Mouse (Mus musculus) spleen, embryonic (tissue): ENCODE data around the gene Senp2.
"Not testable (repeated sequence)": the region's sequence is repeated elsewhere in the genome, so short reads cannot be mapped to it uniquely, and the experiment has no call there.

Experiments used
- CTCF ChIA-PET: fragments of 350-600 bp; sonication (Branson Sonifier 250); formaldehyde crosslinking; loops from one replicate; lab custom pipeline; 2022; lab: Charles Lee

Senp2 gene

GRCm38 (mm10) chr16:22009099-22009584 lies at the start of gene Senp2:
TSS of gene Senp2 (plus strand) at chr16:22009484.
- CTCF ChIA-PET, result no interaction called here

GRCm38 (mm10) chr16:21965576-21965975 lies 43.7 kb upstream of the Senp2 start:
- CTCF ChIA-PET, result no interaction called here

DNA sequence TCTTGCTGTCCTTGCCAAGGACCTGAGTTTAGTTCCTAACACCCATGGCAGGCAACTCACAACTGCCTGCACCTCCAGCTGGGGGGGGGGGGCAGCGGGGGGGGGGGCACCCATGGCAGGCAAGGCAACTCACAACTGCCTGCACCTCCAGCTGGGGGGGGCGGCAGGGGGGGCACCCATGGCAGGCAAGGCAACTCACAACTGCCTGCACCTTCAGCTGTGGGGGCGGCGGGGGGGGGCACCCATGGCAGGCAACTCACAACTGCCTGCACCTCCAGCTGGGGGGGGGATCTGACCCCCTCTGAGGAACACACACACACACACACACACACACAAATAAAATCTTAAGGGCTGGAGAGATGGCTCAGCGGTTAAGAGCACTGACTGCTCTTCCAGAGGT lies 39.4 kb upstream of the Senp2 start:
- CTCF ChIA-PET, result interaction anchor here (0.8 kb wide), 1 partner anchor 564 kb away, joined by 13 read pairs; no protein-coding TSS in a partner anchor

DNA sequence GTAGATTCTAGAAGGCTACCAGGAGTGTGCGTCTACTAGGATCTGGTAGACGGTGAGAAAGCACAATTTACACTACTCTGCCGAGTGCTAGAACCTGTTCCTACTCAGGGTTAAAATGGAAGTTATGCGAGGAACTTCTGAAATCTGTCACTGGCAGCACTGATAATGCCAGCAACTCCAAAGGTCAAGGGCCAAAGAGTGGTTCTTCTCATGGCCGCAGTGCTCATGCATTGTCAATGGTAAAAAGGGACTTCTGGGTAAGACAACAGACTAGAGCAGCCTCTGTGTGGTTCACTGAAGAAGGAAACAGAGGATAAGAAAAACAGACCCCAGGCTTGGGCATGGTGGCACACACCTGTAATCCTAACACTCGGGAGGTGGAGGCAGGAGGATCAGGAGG lies 38.7 kb upstream of the Senp2 start:
- CTCF ChIA-PET, result no interaction called here

GRCm38 (mm10) chr16:21971446-21971845 lies 37.8 kb upstream of the Senp2 start:
- CTCF ChIA-PET, result no interaction called here

GRCm38 (mm10) chr16:21976203-21976602 lies 33.1 kb upstream of the Senp2 start:
- CTCF ChIA-PET, result no interaction called here

DNA sequence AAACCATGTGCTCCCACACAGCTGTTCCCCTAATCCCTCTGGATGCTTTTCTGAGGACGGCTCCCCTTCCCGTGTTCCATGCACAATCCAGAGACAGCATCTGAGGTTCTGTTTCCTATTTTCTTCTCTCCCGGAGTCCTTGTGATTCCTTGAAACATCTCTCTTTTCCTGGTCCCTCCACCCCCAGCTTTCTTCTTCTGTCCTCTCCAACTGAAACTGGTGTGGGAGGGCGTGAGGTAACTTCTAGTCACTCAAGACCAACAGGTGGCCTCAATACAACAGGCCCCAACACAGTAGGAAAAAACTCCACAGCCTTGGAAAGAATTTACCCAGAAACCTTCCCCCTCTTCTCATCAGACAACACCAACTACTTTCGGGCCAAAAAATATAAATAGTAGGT lies 31.9 kb upstream of the Senp2 start:
- CTCF ChIA-PET, result no interaction called here

GRCm38 (mm10) chr16:21983146-21983545 lies 26.1 kb upstream of the Senp2 start:
- CTCF ChIA-PET, result no interaction called here

- CTCF ChIA-PET, result no interaction called here
Measured at GRCm38 (mm10) chr16:21983581-21983980, 25.7 kb upstream of the Senp2 start.

DNA sequence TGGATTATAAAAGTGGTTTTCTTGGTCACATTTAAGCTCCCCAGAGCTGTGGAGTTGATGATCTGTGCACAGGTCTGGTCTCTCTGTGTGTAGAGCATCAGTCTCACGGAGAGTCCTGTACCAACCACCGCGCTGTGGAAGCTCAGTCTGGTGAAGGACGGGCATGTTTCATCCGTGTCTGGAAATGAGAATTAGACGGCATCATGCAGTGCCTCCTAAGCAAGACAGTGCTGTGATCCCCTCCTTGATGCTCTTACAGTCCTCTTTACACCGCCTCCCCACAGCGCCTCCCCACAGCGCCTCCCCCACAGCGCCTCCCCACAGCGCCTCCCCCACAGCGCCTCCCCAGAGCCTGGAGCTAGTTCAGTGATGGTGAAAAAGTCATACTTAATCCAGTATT lies 25.2 kb upstream of the Senp2 start:
- CTCF ChIA-PET, result no interaction called here

DNA sequence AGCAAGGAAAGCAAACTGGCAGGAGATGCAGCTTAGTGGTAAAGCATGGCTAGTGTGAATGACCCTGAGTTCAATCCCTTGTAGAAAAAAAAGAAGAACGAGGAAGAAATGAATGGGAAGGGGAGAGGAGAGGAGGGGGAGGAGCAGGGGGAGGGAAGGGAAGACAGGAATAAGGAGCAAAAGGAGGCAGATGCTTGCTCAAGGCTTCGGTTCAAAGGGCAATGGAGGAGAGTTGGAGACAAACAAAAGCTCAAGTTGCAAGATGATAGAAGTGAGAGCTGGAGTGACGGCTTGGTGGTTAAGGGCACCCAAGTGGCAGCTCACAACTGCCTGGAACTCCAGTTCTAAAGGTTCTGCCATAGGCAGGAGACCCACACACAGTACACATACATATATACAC lies 23.1 kb upstream of the Senp2 start:
- CTCF ChIA-PET, result no interaction called here

GRCm38 (mm10) chr16:21987956-21988355 lies 21.3 kb upstream of the Senp2 start:
- CTCF ChIA-PET, result no interaction called here

DNA sequence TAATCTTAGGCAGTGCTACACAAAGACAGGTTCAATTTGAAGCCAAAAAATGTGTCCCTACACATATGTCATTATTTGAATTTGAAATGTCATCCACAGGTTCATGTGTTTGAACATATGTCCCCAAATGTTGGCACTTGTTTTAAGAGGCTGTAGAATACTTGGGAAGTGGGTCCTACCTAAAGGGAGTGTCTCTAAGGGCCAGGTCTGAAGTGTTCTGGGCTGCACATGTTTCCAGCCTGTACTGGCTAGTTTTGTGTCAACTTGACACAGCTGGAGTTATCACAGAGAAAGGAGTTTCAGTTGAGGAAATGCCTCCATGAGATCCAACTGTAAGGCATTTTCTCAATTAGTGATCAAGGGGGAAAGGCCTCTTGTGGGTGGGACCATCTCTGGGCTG lies 18.4 kb upstream of the Senp2 start:
- CTCF ChIA-PET, result not testable (repeated sequence)

GRCm38 (mm10) chr16:21991774-21992173 lies 17.5 kb upstream of the Senp2 start:
- CTCF ChIA-PET, result no interaction called here

- CTCF ChIA-PET, result no interaction called here
Measured at GRCm38 (mm10) chr16:21995304-21995703, 14.0 kb upstream of the Senp2 start, which contains the start of gene Liph. TSS of gene Liph (minus strand) at chr16:21995663.

- CTCF ChIA-PET, result no interaction called here
Measured at GRCm38 (mm10) chr16:21996402-21996801, 12.9 kb upstream of the Senp2 start.

DNA sequence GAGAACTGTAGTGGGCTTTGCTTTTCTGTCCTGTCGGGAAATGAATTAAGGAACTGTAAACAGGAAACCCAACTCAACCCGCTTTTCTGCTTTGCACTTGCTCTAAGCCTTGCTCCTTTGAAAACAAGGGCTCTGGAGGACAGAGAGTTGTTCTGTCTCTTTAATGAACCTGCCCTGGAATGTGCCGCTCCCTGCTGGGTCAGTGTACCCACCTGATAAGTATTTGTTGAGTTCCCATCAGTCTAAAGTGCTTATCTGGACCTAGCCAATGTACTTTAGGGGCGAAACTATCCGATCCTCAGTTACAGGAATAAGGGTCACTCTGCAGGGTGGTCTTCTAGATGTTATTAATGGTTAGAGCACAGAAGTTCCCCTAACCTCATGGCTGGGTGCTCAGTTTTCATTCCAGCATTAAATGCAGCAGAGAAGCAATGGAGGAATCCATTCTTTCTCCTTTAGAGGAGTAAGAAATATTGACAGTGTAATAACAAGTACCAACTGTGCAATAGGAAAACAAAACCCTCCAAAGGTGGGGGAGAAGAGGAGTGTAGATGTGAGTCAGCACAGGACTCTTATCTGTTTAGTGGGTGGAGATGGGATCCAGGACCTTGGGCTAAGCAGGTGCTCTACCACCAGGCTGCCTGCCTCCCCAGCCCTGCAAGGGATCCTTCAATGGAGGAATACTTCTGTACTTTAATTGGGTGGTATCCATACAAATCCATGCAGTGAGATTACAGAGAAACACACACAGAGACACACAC lies 12.2 kb upstream of the Senp2 start:
- CTCF ChIA-PET, result no interaction called here

GRCm38 (mm10) chr16:21998061-21998460 lies 11.2 kb upstream of the Senp2 start:
- CTCF ChIA-PET, result no interaction called here

DNA sequence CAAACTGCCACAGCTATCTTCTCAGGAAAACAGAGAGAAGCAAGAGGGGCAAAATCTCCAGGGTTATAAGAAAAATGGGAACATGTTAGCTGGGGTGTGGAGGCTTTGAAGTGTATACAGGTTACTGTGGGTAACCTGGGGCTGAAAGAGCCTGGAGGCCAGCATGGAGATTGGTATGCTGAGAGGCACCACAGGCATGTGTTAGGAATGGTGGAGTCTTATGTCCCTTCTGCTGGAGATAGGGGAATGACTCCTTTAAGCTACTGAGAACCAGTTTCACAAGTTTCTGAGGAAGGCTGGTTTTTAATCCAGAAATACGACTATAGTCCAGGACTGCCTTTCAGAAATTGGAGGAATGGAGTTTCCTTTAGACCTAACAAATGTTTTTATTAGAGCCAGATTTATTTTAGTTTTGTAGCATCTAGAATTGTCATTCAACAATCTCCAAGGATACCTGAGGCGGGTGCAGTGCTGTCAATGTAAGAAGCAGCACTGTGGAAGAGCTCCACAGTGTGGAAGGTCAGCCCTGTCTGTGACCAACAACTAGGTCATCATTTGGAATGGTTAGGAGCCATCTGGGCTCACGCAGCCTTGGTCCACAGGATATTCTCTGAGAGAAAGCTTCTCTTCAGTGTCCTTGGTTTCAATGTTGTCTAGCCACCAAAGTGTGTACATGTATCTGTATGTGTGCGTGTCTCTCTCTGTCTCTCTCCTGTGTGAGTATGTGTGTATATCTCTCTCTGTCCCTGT lies 9.2 kb upstream of the Senp2 start:
- CTCF ChIA-PET, result interaction anchor here (0.6 kb wide), 1 partner anchor 211 kb away, joined by 5 read pairs; no protein-coding TSS in a partner anchor

DNA sequence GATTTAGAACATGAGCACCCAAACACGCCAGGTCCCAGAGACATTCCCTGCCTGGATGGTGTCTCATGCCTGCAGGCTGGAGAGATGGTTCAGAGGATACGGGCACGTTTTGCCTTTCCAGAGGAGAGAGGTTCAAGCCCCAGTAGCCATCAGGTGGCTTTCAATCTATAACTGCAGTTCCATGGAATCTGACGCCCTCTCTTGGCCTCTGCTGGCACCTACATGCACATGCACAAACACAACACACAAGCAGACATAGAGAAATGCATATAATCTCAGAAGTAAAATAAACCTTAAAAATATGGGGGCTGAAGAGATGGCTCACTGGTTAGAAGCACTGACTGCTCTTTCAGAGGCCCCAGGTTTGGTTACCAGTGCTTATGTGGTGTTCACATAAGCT lies 8.1 kb upstream of the Senp2 start:
- CTCF ChIA-PET, result no interaction called here

GRCm38 (mm10) chr16:22001606-22002005 lies 7.7 kb upstream of the Senp2 start:
- CTCF ChIA-PET, result no interaction called here

GRCm38 (mm10) chr16:22009596-22009995 lies 312 bp downstream of the Senp2 start:
- CTCF ChIA-PET, result no interaction called here

GRCm38 (mm10) chr16:22015569-22015968 lies 6.3 kb downstream of the Senp2 start:
- CTCF ChIA-PET, result no interaction called here
